Mouse (Mus musculus): ENCODE results near the gene Zfp36. TPM values are rescaled to one million over a fixed set of nuclear protein-coding genes. Genes with fewer than 3 reads are reported as not detected.

The Zfp36 gene
- polyA plus RNA-seq, 1 experiment from 2014 or later = 10.8 TPM

GRCm38 (mm10) chr7:28373891-28374495, 6.1 kb downstream of the Zfp36 start:
- H3K4me1 ChIP-seq (ENCODE audit: control insufficient read depth, low read depth, low read length) = peaks cover 68% of the 10 kb centered on the region
- WGBS (ENCODE audit: insufficient replicate concordance) = 76% methylated on average over 7 of the region's 7 CpGs
- H3K9ac ChIP-seq (ENCODE audit: low read depth, low read length) = no peak overlapping the region
- H3K27me3 ChIP-seq (ENCODE audit: control insufficient read depth, insufficient read depth, low read depth, low read length) = peaks cover 7% of the 10 kb centered on the region
- no peaks in the 10 kb centered on the region for H3K9me3 ChIP-seq (replicated peaks; ENCODE audit: control insufficient read depth, low read length)
- H3K36me3 ChIP-seq (ENCODE audit: control insufficient read depth, insufficient read depth) = peaks cover 4% of the 10 kb centered on the region; the same call in 1 of the 2 replicates
- no peak overlapping the region for H3K4me3 ChIP-seq (ENCODE audit: low read depth, low read length)
- no peak overlapping the region for H3K4me2 ChIP-seq (ENCODE audit: low read depth, low read length)
- no peak for ATAC-seq (ENCODE audit: low read depth)
- peak overlapping the region; percentile 96 for H3K27ac ChIP-seq (ENCODE audit: low read length)

DNA sequence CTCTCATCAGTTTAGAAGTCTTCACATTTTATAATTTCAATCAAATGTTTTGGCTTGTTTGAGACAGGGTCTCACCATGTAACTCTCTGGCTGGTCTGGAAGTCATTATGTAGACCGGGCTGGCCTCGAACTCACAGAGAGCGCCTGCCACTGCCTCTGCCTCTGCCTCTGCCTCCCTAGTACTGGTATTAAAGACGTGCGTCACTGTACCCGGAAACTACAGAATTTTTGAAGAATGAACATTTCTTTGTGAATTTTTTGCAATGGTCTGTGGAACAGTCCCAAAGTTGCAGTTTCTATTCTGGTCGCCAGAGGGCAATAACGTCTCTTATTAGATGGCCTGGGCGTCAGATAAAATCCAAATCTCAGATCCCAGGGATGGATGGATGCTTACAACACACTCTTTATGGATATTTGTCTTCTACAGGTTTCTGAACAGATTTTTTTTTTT, 6.9 kb downstream of the Zfp36 start:
- Histone ChIP-seq H3K4me3 (ENCODE audit: low read depth, low read length) (peak overlapping the region; percentile 71), H3K9me3 (replicated peaks; ENCODE audit: control insufficient read depth, low read length) (no peaks in the 10 kb centered on the region), H3K36me3 (ENCODE audit: control insufficient read depth, insufficient read depth) (peaks cover 4% of the 10 kb centered on the region; the same call in 1 of the 2 replicates), H3K4me2 (ENCODE audit: low read depth, low read length) (peak overlapping the region; percentile 98), H3K4me1 (ENCODE audit: control insufficient read depth, low read depth, low read length) (peaks cover 60% of the 10 kb centered on the region), H3K27me3 (ENCODE audit: control insufficient read depth, insufficient read depth, low read depth, low read length) (peaks cover 7% of the 10 kb centered on the region), H3K27ac (ENCODE audit: low read length) (peak overlapping the region; percentile 86), H3K9ac (ENCODE audit: low read depth, low read length) (peak overlapping the region; percentile 59)
- ATAC-seq (ENCODE audit: low read depth) = 0 out of 2 replicates have a peak, but pooled peaks have one; percentile 2
- WGBS (ENCODE audit: insufficient replicate concordance) = under 1% methylated on average over 9 of the region's 9 CpGs

DNA sequence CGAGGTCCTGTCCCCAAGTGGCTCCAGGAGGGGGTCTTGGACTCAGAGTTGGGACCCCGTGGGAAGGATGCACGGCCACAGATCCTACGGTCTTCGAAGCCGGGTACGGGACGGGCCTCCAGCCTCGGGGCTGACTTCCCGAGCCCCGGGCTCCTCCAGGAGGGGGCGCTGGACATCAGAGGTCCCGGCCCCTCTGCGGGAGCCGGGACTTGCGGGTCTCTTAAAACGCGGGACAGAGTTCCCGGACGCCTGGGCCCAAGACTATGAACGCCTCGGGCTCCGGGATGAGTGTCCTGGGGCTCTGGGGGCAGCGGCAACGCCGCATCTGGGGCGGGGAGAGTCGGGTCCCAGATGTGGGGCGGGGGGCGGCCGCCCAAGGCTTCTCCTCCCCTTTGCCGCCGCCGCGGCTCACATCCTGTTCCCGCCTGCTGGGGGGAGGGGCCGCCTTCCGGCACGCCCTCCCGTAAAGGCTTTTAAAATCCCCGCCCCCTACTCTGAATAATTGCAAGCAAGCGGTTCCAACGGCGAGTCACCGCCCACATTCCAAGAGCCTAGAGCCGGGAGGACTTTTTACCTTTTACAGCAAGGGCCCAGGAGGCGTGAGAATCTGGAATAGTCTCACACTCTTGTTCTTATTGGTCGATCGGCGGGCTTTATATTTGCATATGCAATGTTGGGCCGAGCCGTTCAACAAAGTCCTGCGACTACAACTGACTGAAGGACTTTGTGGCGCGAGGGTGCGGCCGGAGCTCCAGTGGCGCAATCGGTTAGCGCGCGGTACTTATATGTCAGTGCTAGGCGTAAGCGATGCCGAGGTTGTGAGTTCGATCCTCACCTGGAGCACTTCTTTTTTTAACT, 7.6 kb downstream of the Zfp36 start, which contains the start of gene Plekhg2:
Gene Plekhg2 (minus strand): TSS at position 349 of the 858 bp plus-strand sequence.
- Histone ChIP-seq H3K4me3 (ENCODE audit: low read depth, low read length) (peak within 1 kb of the TSS; percentile 71), H3K27me3 (ENCODE audit: control insufficient read depth, insufficient read depth, low read depth, low read length) (peaks cover 7% of the 10 kb centered on the region), H3K9me3 (replicated peaks; ENCODE audit: control insufficient read depth, low read length) (no peaks in the 10 kb centered on the region), H3K36me3 (ENCODE audit: control insufficient read depth, insufficient read depth) (peaks cover 2% of the 10 kb centered on the region; the same call in 1 of the 2 replicates), H3K9ac (ENCODE audit: low read depth, low read length) (peak within 1 kb of the TSS; percentile 72), H3K4me1 (ENCODE audit: control insufficient read depth, low read depth, low read length) (peaks cover 53% of the 10 kb centered on the region), H3K27ac (ENCODE audit: low read length) (peak within 1 kb of the TSS; percentile 86), H3K4me2 (ENCODE audit: low read depth, low read length) (peak within 1 kb of the TSS; percentile 98)
- under 1% methylated on average over 65 of the region's 66 CpGs for WGBS (ENCODE audit: insufficient replicate concordance)
- peak; percentile 85 for ATAC-seq (ENCODE audit: low read depth)

GRCm38 (mm10) chr7:28371514-28371989, 8.5 kb downstream of the Zfp36 start:
- ATAC-seq (ENCODE audit: low read depth) = no peak
- Histone ChIP-seq H3K27ac (ENCODE audit: low read length) (peak overlapping the region; percentile 86; the same call in 1 of the 2 replicates), H3K4me3 (ENCODE audit: low read depth, low read length) (peak overlapping the region; percentile 71), H3K4me2 (ENCODE audit: low read depth, low read length) (peak overlapping the region; percentile 98), H3K36me3 (ENCODE audit: control insufficient read depth, insufficient read depth) (no peaks in the 10 kb centered on the region), H3K4me1 (ENCODE audit: control insufficient read depth, low read depth, low read length) (peaks cover 46% of the 10 kb centered on the region), H3K27me3 (ENCODE audit: control insufficient read depth, insufficient read depth, low read depth, low read length) (peaks cover 7% of the 10 kb centered on the region), H3K9ac (ENCODE audit: low read depth, low read length) (peak overlapping the region; percentile 72), H3K9me3 (replicated peaks; ENCODE audit: control insufficient read depth, low read length) (no peaks in the 10 kb centered on the region)
- under 1% methylated on average over 41 of the region's 43 CpGs for WGBS (ENCODE audit: insufficient replicate concordance)

GRCm38 (mm10) chr7:28370977-28371513, 9.0 kb downstream of the Zfp36 start:
- Histone ChIP-seq H3K9ac (ENCODE audit: low read depth, low read length) (peak overlapping the region; percentile 72), H3K4me2 (ENCODE audit: low read depth, low read length) (peak overlapping the region; percentile 98), H3K4me3 (ENCODE audit: low read depth, low read length) (peak overlapping the region; percentile 71), H3K36me3 (ENCODE audit: control insufficient read depth, insufficient read depth) (no peaks in the 10 kb centered on the region), H3K27me3 (ENCODE audit: control insufficient read depth, insufficient read depth, low read depth, low read length) (peaks cover 7% of the 10 kb centered on the region), H3K27ac (ENCODE audit: low read length) (no peak overlapping the region), H3K4me1 (ENCODE audit: control insufficient read depth, low read depth, low read length) (peaks cover 41% of the 10 kb centered on the region), H3K9me3 (replicated peaks; ENCODE audit: control insufficient read depth, low read length) (no peaks in the 10 kb centered on the region)
- no peak for ATAC-seq (ENCODE audit: low read depth)
- WGBS (ENCODE audit: insufficient replicate concordance) = 12% methylated on average over 11 of the region's 11 CpGs

DNA sequence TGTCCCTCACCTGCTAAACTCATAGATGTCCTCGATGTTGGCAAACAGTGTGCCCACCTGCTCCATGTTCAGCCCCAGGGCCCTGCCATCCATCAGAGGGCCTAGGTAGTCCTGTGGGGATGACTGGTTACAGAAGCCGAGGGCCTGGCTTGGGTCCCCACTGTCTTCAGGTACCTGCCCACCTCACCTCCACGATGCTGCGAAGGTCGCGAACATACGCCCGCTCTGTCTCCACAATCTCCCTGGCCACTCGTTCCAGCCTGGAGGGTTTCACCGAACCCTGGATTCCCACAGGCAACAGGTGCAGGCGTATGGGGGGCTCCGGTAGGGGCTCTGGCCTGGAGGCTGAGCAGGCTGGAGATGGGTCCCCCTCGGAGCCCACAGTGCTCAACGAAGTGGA, 10.0 kb downstream of the Zfp36 start:
- no peak for ATAC-seq (ENCODE audit: low read depth)
- Histone ChIP-seq H3K4me1 (ENCODE audit: control insufficient read depth, low read depth, low read length) (peaks cover 32% of the 10 kb centered on the region), H3K36me3 (ENCODE audit: control insufficient read depth, insufficient read depth) (no peaks in the 10 kb centered on the region), H3K4me3 (ENCODE audit: low read depth, low read length) (no peak overlapping the region), H3K9me3 (replicated peaks; ENCODE audit: control insufficient read depth, low read length) (no peaks in the 10 kb centered on the region), H3K27ac (ENCODE audit: low read length) (no peak overlapping the region), H3K27me3 (ENCODE audit: control insufficient read depth, insufficient read depth, low read depth, low read length) (peaks cover 7% of the 10 kb centered on the region), H3K4me2 (ENCODE audit: low read depth, low read length) (no peak overlapping the region), H3K9ac (ENCODE audit: low read depth, low read length) (no peak overlapping the region)
- 80% methylated on average over 14 of the region's 14 CpGs for WGBS (ENCODE audit: insufficient replicate concordance)

DNA sequence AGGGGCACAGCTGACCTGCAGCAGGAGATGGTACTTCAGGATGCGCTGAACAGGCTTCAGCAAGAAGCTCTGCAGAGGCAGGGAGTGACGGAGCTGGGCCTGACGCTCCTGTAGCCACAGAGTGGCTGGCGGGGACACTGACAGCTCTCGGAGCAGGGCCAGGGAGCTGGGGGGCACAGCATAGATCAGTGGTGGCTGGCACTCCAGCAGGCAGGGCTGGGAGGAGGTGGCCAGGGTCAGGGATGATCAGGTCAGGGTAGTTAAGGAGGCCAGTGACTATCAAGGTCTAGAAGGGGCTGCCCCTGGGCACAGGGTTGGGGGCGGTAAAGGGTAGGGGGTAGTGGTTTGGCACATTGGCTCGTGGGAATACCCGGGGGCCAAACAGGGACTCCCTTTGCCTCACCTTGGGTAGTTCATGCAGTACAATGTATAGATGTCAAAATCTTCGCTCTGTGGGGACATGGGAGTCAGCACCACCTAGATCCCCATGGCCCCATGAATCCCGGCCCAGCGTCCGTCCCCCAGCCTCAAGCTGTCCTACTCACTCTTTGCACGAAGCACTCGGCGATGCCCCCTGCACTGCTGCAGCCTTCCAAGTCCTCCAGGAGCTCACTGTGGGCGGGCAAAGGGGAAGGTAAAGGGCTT, 11.7 kb downstream of the Zfp36 start:
- H3K4me2 ChIP-seq (ENCODE audit: low read depth, low read length) = no peak overlapping the region
- H3K27ac ChIP-seq (ENCODE audit: low read length) = no peak overlapping the region
- H3K9me3 ChIP-seq (replicated peaks; ENCODE audit: control insufficient read depth, low read length) = no peaks in the 10 kb centered on the region
- no peaks in the 10 kb centered on the region for H3K36me3 ChIP-seq (ENCODE audit: control insufficient read depth, insufficient read depth)
- 76% methylated on average over 16 of the region's 16 CpGs for WGBS (ENCODE audit: insufficient replicate concordance)
- peaks cover 7% of the 10 kb centered on the region for H3K27me3 ChIP-seq (ENCODE audit: control insufficient read depth, insufficient read depth, low read depth, low read length)
- peaks cover 17% of the 10 kb centered on the region for H3K4me1 ChIP-seq (ENCODE audit: control insufficient read depth, low read depth, low read length)
- H3K9ac ChIP-seq (ENCODE audit: low read depth, low read length) = no peak overlapping the region
- no peak overlapping the region for H3K4me3 ChIP-seq (ENCODE audit: low read depth, low read length)
- no peak for ATAC-seq (ENCODE audit: low read depth)

DNA sequence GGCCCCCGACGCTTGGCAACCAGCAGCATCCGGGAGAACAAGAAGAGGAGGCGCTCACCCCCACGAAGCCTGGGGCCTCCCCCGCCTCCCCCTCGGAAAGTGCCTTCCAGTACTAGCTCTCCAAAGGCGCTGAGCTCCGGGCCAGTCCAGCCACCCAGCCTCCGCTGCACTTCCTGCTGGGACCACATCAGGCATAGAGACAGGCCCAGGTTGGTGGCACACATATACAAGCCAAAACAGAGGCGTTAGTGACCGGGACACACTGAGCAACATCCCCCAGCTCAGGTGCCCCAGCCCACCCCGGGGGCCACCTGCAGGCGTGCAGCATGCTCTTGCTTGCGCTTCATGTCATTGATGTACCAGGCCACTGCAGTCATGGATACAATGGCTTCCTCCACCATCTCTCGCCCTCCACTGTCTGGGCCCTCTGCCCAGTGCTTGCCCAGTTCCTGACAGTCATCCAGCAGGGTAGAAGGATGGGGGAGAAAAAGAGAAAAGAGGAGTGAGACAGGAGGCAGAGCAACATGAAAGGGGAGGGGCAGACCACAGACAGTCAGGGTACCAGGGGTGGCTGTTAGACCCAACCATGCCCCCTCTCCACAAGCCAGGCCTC, 12.3 kb downstream of the Zfp36 start:
- Histone ChIP-seq H3K9me3 (replicated peaks; ENCODE audit: control insufficient read depth, low read length) (no peaks in the 10 kb centered on the region), H3K27ac (ENCODE audit: low read length) (no peak overlapping the region), H3K4me1 (ENCODE audit: control insufficient read depth, low read depth, low read length) (peaks cover 14% of the 10 kb centered on the region), H3K4me3 (ENCODE audit: low read depth, low read length) (no peak overlapping the region), H3K27me3 (ENCODE audit: control insufficient read depth, insufficient read depth, low read depth, low read length) (peaks cover 7% of the 10 kb centered on the region), H3K4me2 (ENCODE audit: low read depth, low read length) (no peak overlapping the region), H3K36me3 (ENCODE audit: control insufficient read depth, insufficient read depth) (no peaks in the 10 kb centered on the region), H3K9ac (ENCODE audit: low read depth, low read length) (no peak overlapping the region)
- 74% methylated on average over 16 of the region's 16 CpGs for WGBS (ENCODE audit: insufficient replicate concordance)
- no peak for ATAC-seq (ENCODE audit: low read depth)
